Mouse (Mus musculus) C2C12 (cell line): ENCODE results near the gene Bcl2l10. TPM values are rescaled to one million over a fixed set of nuclear protein-coding genes. Genes with fewer than 3 reads are reported as not detected.
"Not testable (repeated sequence)": the region's sequence is repeated elsewhere in the genome, so short reads cannot be mapped to it uniquely, and the experiment has no call there.

Source experiments
- H3K27me3 ChIP-seq: one replicate; pipeline ENCODE4 v1.6.1; 2011; ENCODE audit not compliant: control insufficient read depth, insufficient read depth, insufficient read length
- H3K36me3 ChIP-seq: one replicate; pipeline ENCODE4 v1.6.1; 2011; ENCODE audit not compliant: control insufficient read depth, insufficient read depth
- H3K4me3 ChIP-seq: one replicate; pipeline ENCODE4 v1.5.1; 2011; ENCODE audit warnings: mild to moderate bottlenecking, control low read depth; ENCODE audit not compliant: poor library complexity, insufficient read depth, severe bottlenecking
- H3K79me2 ChIP-seq: one replicate; pipeline ENCODE4 v1.6.1; 2011; ENCODE audit not compliant: control insufficient read depth, insufficient read depth
- H3K79me3 ChIP-seq: one replicate; pipeline ENCODE4 v1.6.1; 2011; ENCODE audit warnings: low read depth, control low read depth
- H3ac ChIP-seq: one replicate; pipeline ENCODE3; 2011; ENCODE audit warnings: low read depth; ENCODE audit not compliant: control insufficient read depth, insufficient read length
- CEBPB ChIP-seq: IDR thresholded peaks from one replicate; pipeline ENCODE4 v1.6.1; 2011; ENCODE audit warnings: low read depth, mild to moderate bottlenecking, control low read depth, moderate library complexity
- CTCF ChIP-seq: IDR thresholded peaks from one replicate; pipeline ENCODE4 v1.5.1; 2011; ENCODE audit not compliant: control insufficient read depth, insufficient read depth, insufficient read length
- FOSL1 ChIP-seq: IDR thresholded peaks from one replicate; pipeline ENCODE4 v1.8.0; 2011; ENCODE audit warnings: mild to moderate bottlenecking, low read length; ENCODE audit not compliant: poor library complexity, insufficient read depth, severe bottlenecking
- MAX ChIP-seq: IDR thresholded peaks from one replicate; pipeline ENCODE4 v1.6.1; 2011; ENCODE audit warnings: mild to moderate bottlenecking, control low read depth
- MYOD1 ChIP-seq: IDR thresholded peaks from one replicate; pipeline ENCODE4 v1.6.1; 2011; ENCODE audit warnings: low read depth; ENCODE audit not compliant: control insufficient read depth, insufficient read length
- MYOG ChIP-seq: IDR thresholded peaks from one replicate; pipeline ENCODE4 v1.6.1; 2011; ENCODE audit not compliant: control insufficient read depth, insufficient read length; ENCODE audit errors: extremely low read depth
- USF1 ChIP-seq: IDR thresholded peaks from one replicate; pipeline ENCODE4 v1.6.1; 2011; ENCODE audit warnings: low read depth, mild to moderate bottlenecking, control low read depth, moderate library complexity
- polyA plus RNA-seq: library from polyadenylated mRNA; unstranded; fragments of >200 nt; fragmentation: generic; extraction: Trizol; gene quantifications from one replicate; pipeline ENCODE4 v1.2.1, GENCODE M21; 2012; ENCODE audit warnings: missing spikeins

Bcl2l10 gene
- polyA plus RNA-seq, 1 experiment = not detected

DNA sequence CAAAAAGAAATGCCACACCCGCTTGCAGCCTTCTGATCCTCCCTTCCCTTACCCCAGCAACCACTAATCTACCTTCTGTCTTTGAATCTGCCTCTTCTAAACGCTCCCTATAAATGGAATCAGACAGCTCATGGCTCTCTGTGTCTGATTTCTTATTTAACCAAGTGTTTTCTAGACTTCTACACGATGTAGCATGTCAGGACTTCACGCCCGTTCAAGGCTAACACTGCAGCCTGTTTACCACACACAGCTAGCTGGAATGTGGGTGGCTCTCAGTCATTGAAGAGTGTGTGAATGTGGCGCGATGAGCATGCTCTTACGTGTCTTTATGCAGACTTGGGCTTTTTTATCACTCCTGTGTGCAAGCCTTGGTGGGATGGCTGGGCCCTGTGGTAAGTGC is 5.5 kb downstream of the Bcl2l10 start:
- H3K27me3 ChIP-seq = no peaks in the 10 kb centered on the region
- H3K79me3 ChIP-seq = no peaks in the 10 kb centered on the region
- no peaks in the 10 kb centered on the region for H3K36me3 ChIP-seq
- no peak overlapping the region for H3ac ChIP-seq
- TF ChIP-seq FOSL1 (no peak), CEBPB (no peak), MAX (no peak), MYOD1 (no peak), USF1 (no peak), CTCF (no peak), MYOG (no peak)
- no peaks in the 10 kb centered on the region for H3K79me2 ChIP-seq
- H3K4me3 ChIP-seq = no peak overlapping the region

DNA sequence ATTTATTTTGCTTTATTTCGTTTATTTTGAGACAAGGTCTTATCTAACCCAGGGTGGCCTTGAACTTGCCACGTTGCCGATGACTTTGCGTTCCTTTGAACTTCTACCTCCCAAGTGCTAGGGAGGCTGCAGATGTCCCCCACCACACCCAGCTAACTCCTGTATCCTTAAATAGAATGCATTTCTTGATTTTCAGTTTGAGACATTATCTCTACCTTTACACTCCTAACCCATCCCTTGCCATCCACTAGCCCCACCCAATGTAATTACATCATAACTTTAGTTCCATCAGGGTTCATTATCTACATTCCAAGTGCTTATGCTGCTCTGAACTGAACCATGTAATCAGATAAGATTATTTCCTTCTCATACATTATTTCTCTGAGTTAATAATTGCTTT is 8.2 kb downstream of the Bcl2l10 start:
- no peak overlapping the region for H3ac ChIP-seq
- H3K36me3 ChIP-seq = no peaks in the 10 kb centered on the region
- H3K79me2 ChIP-seq = no peaks in the 10 kb centered on the region
- TF ChIP-seq CEBPB = no peak
- no peak for TF ChIP-seq USF1
- no peak for TF ChIP-seq CTCF
- TF ChIP-seq MYOG = no peak
- no peak for TF ChIP-seq MAX
- TF ChIP-seq FOSL1 = no peak
- TF ChIP-seq MYOD1 = no peak
- H3K27me3 ChIP-seq = no peaks in the 10 kb centered on the region
- H3K79me3 ChIP-seq = no peaks in the 10 kb centered on the region
- no peak overlapping the region for H3K4me3 ChIP-seq

DNA sequence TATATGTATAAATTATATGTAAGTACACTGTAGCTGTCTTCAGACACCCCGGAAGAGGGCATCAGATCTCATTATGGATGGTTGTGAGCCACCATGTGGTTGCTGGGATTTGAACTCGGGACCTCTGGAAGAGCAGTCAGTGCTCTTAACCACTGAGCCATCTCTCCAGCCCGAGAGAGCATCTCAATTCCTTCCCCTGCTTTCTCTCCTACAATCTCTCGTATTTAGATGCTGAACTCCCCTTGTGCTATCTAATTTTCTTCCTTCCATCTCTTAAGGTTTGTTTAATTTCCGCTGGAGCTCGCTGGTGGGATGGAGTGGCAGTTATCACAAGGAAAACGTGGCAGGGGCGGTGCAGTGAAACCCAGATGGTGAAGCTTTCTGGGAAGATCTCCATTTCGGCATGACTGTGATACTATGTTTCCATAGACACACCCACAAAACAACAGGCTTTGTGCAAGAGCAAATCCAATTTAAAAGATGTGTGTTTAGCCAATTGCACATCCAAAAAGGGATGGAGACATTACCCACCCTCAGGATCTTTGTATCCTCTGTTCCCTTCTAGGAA is 9.6 kb downstream of the Bcl2l10 start:
- no peaks in the 10 kb centered on the region for H3K27me3 ChIP-seq
- H3K79me2 ChIP-seq = no peaks in the 10 kb centered on the region
- no peak overlapping the region for H3K4me3 ChIP-seq
- H3K36me3 ChIP-seq = no peaks in the 10 kb centered on the region
- TF ChIP-seq USF1 (no peak), CTCF (no peak), FOSL1 (no peak)
- no peaks in the 10 kb centered on the region for H3K79me3 ChIP-seq
- no peak overlapping the region for H3ac ChIP-seq

DNA sequence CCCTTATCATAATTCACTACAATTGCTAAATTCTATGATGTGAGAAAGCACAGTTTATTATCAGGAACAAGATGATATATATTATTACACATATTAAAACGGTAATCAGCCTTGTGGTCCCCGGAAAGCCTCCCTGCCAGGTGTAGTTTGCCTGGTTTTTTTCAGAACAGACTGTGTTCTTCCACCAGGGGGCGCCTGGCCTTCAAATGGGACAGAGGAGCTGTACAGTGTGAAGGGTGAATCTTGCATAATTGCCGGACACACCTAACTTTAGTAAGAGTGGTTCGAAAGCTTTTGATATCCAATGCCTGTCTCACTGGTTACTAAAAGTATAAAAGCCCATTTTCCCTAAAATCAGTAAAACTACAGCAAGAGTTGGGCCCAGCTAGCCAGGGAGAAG is 14.1 kb downstream of the Bcl2l10 start:
- Histone ChIP-seq H3K79me3 (no peaks in the 10 kb centered on the region), H3K36me3 (no peaks in the 10 kb centered on the region), H3K79me2 (no peaks in the 10 kb centered on the region), H3K4me3 (no peak overlapping the region), H3ac (no peak overlapping the region), H3K27me3 (no peaks in the 10 kb centered on the region)
- TF ChIP-seq CEBPB (peak; percentile 66), CTCF (peak; percentile 35), FOSL1 (no peak), MAX (no peak), MYOD1 (no peak), MYOG (no peak), USF1 (no peak)

DNA sequence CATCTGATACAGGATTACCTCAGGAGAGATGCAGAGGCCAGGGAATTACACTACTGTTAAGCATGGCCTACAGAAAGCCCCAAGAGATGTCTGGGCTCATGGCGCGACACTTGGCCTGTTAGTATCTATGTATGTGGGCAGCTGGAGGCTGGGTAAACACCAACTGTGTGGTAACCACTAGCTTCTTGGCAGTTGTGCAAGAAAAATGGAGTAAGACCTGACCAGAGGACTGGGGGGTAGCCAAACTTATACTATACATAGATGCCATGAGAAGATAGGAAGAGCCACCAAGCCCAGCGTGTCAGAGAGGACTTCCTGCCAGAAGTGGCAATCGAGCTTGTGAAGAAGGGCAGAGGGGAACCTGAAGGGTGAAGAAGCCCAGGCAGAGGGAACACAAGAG is 14.6 kb downstream of the Bcl2l10 start:
- no peaks in the 10 kb centered on the region for H3K79me2 ChIP-seq
- no peak overlapping the region for H3K4me3 ChIP-seq
- H3K36me3 ChIP-seq = no peaks in the 10 kb centered on the region
- H3ac ChIP-seq = no peak overlapping the region
- H3K79me3 ChIP-seq = no peaks in the 10 kb centered on the region
- no peaks in the 10 kb centered on the region for H3K27me3 ChIP-seq
- TF ChIP-seq MYOG (no peak), CTCF (no peak), CEBPB (no peak), MAX (no peak), MYOD1 (no peak), USF1 (no peak), FOSL1 (no peak)

DNA sequence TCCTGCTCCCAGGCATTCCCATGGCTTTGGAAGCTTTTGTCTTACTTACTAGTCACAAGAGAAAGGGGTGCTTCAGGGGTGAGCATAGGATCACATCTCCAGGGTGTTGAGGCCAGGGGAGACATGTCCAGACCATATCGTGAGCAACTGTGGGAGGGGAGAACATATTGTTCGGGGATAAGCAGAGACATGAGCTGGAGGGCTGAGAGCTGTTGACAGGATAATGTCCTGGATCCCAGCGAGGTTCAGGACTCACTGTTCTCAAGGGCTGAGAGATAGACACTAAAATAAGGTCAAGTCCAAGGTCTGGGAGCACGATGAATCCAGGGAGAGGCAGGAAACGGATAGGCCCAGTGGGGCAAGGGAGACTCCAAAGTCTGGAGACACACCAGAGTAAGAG is 15.4 kb downstream of the Bcl2l10 start:
- no peaks in the 10 kb centered on the region for H3K79me3 ChIP-seq

DNA sequence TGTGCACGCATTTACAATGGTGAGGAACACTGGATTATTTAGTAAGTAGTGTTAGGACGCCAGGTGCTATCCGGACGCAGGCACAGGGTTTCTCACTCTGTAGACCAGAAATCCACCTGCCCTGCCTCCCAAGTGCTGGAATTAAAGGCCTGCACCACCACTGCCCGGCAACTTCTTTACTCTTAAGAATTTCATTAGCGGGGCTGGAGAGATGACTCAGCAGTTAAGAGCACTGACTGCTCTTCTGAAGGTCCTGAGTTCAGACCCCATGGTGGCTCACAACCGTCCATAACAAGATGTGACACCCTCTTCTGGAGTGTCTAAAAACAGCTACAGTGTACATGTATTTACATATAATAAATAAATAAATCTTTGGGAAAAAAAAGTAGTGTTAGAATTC is 16.1 kb downstream of the Bcl2l10 start:
- not testable (repeated sequence) for H3K36me3 ChIP-seq, H3K79me3 ChIP-seq, H3K79me2 ChIP-seq, H3K4me3 ChIP-seq, H3K27me3 ChIP-seq, H3ac ChIP-seq

More for the DNA sequence above, 15.4 kb downstream of the Bcl2l10 start:
- no peak overlapping the region for H3K4me3 ChIP-seq
- no peaks in the 10 kb centered on the region for H3K27me3 ChIP-seq
- TF ChIP-seq MYOG (no peak), USF1 (no peak), CEBPB (no peak), MAX (no peak), FOSL1 (no peak), CTCF (no peak), MYOD1 (no peak)
- H3K36me3 ChIP-seq = no peaks in the 10 kb centered on the region
- H3K79me2 ChIP-seq = no peaks in the 10 kb centered on the region
- H3ac ChIP-seq = no peak overlapping the region
